Mouse (Mus musculus): ENCODE measurements around the gene Cryaa.

The Cryaa gene

DNA sequence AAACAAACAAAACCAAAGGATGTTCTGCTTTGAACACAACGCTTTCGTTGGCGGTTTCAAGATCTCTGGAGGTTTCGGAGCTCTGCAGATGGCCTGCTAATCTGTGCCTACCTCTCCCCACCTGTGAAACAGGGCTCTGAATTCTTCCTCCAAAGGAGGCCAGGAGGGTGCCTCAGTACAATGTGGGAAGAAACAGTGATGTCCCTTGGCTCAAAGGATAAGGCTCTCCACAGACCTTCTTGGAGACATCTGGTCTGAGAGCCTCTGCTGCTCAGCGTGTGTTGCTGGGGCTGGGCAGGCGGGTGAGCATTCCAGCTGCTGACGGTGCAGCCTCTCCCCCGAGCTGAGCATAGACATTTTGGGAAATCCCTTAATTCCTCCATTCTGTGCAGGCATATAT, at the start of gene Cryaa:
Gene Cryaa, plus strand, starts transcription at position 301 of the 400 bp plus-strand sequence.
- no peak for DNase-seq (ENCODE audit: extremely low spot score, low read depth, low spot score)

DNA sequence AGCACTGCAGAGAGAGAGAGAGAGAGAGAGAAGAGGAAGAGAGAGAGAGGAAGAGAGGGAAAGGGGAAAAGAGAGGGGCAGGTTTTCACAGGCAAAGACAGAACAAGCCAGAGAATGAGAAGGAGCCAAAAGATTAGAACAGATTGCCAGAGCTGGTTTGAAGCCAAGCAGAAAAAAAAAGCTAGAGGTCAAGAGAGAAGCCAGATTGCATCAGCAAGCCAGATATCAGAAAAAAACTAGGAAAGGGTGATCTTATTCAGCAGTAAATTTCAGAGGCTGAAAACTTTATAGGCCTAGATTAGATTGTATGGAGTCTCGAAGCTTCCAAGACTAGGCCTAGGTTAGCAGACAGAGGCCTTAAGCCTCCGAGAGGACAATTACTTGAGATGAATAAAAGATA, 49.6 kb upstream of the Cryaa start:
- no peak for DNase-seq (ENCODE audit: extremely low spot score, low read depth, low spot score)

DNA sequence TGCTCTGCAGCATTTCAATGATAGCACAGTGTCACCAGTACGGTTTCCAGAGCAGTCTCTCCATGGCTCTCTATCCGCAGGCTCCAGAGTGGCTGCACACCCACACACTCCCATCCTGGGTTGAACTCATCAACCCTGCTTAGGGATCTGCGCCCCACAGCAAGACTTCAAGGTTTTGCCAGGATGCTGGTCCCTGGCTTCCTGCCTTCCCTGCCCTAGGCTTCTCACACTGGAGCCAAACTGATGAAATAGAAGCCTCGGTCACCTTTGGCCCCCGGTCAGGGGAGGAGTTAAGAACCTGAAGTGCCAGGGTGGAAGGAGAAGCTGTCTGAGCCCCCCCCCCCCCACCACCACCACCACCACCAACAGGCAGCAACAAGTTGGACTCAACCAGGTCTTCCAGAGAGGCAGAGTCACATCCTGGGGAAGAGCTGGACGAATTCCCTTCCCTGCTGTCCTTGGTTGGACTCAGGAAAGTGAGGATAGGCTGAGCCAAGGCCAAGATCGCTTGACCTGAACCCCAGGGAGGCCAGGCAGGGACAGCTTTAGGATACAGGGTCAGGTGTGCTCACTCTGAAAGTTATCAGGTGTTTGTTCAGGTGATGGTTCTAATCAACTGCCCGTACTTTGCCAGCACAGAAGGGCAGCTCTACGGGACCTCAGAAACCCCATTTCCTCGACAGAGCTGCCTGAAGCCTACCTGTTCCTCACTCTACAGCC, 46.4 kb upstream of the Cryaa start:
- no peak for DNase-seq (ENCODE audit: extremely low spot score, low read depth, low spot score)

DNA sequence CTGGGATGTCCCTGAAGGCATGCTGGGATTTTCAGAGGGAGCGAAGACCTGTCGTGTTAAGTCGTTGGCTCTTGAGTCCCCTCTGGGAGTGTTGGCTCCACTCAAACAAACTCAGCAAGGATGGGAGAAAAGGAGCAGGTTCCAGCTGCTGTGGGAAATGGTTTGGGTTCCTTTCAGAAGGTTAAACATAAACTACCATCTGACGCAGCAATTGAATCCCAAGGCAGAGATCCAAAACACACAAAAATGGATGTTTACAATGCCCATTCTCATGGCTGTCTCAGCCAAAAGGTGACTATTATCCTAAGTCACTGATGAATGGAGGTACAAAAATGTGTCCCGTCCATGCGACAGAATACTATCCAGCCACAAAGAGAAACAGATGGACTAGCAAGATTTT, 44.6 kb upstream of the Cryaa start:
- DNase-seq (ENCODE audit: extremely low spot score, low read depth, low spot score) = no peak

DNA sequence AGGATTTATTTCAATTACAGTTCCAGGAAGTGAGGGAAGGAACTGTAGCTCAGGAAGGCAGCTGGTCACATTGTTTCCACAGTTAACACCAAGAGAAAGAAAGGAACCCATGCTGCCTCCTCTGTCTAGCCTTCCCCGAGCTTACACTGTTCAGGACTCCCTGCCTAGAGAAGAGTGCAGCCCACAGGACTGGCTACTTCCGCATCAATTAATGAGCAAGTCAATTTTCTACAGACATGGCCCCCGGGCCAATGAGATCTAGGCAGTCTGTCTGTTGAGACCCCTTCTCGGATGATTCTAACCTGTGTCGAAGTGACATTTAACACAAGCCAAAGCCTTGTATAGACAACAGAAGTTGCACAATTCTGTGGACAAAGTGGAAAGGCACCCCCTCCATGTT, 42.7 kb upstream of the Cryaa start:
- DNase-seq (ENCODE audit: extremely low spot score, low read depth, low spot score) = no peak

DNA sequence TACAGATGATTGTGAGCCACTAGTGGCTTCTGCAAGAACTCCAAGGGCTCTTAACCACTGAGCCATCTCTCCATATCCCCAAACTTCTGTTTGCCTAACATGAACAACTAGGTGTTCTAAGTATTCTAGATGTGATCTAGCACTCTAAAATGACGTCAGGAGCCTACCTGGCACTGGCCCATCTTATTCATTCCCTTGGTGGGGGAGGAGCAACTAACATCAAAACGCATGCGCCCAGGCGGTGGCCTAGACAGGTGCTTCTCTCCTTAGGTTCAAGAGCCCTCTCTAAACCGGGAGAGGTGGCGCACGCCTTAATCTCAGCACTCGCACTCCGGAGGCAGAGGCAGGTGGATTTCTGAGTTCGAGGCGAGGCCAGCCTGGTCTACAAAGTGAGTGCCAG, 41.8 kb upstream of the Cryaa start:
- DNase-seq (ENCODE audit: extremely low spot score, low read depth, low spot score) = no peak

DNA sequence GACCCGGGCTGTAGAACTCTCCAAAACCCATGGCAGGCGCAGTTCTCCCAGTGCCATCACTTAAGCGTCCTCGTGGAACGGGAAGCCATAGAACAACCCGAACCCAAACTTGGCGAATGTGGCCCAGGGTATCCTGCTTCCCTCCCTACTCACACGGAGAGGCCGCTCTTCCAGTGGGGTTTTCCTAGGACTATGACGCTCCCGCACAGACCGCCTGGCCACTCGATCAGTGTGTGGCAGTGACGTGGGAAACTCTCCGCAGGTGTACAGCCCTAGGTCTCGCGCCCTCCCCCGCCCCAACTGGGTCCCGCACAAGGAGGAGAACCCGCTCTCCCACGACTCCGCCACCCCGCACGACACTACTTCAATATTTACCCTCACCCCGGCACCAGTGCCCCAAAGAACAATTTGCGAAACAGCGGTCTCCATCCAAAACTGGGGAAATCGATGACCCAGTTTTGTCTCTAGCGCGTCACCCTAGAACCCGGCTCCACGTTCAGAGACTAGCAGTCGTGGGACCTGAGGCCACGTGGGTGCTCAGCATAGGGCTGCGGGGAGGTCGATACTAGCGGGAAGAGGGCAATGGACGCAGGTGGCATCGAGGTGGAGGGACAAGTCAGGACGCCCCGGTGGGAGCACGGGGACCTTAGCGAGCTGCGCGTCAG, 41.2 kb upstream of the Cryaa start:
- DNase-seq (ENCODE audit: extremely low spot score, low read depth, low spot score) = no peak

DNA sequence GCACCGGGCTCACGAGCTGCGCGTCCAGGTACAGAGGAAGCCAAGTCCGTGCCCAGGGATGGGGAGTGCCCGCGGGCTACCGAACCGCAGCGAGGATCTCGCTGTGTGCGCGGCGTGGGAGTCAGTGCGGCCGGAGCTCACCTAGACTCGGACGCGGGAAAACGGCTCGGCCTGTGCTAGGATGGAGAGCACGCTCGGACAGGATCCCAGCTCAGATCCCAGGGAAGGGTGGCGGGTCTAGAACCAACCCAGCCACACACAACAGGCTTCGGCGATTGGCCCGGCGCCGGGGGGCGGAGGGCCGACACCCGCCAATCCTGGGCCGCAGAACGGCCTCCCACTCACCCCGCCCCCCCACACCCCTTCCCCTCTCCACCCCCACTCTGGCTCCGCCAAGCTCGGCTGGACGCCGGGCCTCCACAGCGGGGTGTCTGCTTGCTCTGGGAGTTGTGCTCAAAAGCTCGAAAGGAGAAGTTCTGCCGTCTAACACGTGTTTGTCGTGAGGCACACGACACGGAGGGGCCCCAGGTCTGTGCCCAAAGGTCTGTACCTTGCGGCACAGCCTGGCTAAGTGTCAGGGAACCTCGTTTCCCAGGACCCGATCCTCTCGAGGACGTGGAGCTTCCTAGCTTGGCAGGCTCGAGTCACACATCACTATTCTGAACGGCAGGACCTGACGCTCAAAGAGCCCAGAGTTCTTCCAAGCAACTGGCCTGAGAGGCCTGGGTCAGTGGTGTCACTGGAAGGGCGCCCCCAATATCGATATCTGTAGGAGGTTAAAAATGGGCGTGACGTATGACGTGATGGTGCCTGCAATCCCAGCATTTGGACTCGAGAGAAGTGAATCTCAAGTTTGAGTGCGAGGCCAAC, 40.4 kb upstream of the Cryaa start, which contains the start of gene Cbs:
Gene Cbs, minus strand, starts transcription at position 297 of the 870 bp plus-strand sequence.
- no peak for DNase-seq (ENCODE audit: extremely low spot score, low read depth, low spot score)

DNA sequence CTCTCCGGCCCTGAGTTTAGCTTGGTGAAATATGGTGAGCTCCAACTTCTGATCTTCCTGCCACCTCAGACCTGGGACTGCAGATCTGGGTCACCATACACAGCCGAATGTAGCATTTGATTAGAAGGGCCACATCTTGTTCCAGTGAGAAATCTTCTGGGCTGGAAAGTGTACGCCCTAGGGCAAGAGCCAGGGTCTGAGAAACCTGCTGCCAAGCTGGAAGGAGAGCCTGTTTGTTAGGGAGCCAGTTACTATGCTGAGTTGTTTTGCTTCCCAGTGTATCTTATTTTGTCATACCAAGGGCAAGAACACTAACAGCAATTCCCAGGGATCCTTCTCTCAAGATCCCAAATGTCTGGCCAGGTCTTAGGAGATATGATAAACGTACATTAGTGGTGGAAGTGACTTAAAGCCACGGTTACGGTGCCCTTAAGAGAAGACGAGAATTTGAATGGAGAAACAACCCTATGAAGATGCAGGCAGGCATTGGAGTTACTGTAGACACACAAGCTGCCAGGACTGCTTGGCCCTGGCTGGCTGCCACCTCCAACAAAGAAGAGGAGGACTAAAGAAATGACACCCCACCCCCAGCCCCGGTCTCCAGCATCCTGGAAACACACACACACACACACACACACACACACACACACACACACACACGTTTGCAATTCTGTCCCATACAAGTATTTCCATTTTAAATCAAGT, 39.6 kb upstream of the Cryaa start:
- DNase-seq (ENCODE audit: extremely low spot score, low read depth, low spot score) = no peak

DNA sequence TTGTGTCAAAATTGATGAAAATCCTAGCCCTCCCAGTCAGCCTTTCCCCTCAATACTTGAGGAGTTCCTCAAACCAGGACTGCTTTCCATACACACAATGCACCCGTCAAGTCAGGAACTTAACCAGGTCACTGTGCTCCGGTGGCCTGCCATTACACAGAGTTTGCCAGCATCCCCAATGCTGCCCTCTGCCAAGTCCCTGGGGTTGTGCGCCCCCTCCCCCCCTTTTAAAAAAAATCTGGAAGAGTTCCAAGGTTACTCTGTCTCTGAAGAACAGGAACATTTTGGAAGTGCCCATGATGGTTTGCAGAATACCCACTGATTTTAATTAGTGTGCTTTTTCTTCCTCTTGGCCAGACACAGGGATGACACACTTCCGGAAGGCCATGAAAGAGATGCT, 38.0 kb upstream of the Cryaa start:
- DNase-seq (ENCODE audit: extremely low spot score, low read depth, low spot score) = no peak

DNA sequence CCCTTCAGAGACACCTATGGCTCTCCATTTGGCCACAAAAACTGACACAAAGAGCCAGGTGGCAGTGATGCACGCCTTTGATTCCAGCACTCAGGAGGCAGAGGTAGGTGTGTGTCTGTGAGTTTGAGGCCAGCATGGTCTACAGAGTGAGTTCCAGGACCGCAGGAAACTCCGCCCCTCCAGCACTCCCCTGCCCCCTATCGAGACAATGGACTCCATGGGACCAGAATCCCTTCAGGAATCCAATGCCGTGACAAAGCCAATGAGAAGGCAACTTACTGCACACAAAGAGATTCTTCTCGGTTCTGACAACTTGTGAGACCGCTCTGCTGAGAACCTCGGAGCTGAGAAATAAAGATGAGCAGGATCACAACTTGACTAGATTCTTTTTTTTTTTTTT, 35.3 kb upstream of the Cryaa start:
- no peak for DNase-seq (ENCODE audit: extremely low spot score, low read depth, low spot score)

DNA sequence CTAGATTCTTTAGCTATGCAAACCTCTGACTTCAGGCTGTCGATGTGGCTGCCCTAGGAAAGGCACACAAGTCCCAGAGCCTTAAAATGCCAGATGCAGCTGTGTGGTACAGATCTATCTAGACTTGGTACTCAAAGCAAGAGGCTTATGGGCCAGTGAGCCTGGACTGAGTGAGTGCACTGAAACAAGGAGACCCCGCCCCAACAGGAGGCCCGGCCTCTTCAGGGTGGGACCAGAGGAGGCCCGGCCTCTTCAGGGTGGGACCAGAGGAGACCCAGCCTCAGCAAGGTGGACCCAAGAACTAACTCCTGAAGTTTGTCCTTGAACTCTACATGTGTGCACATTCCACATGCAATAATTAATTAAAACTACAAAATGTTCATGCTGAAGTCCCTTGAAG, 34.7 kb upstream of the Cryaa start:
- DNase-seq (ENCODE audit: extremely low spot score, low read depth, low spot score) = no peak

DNA sequence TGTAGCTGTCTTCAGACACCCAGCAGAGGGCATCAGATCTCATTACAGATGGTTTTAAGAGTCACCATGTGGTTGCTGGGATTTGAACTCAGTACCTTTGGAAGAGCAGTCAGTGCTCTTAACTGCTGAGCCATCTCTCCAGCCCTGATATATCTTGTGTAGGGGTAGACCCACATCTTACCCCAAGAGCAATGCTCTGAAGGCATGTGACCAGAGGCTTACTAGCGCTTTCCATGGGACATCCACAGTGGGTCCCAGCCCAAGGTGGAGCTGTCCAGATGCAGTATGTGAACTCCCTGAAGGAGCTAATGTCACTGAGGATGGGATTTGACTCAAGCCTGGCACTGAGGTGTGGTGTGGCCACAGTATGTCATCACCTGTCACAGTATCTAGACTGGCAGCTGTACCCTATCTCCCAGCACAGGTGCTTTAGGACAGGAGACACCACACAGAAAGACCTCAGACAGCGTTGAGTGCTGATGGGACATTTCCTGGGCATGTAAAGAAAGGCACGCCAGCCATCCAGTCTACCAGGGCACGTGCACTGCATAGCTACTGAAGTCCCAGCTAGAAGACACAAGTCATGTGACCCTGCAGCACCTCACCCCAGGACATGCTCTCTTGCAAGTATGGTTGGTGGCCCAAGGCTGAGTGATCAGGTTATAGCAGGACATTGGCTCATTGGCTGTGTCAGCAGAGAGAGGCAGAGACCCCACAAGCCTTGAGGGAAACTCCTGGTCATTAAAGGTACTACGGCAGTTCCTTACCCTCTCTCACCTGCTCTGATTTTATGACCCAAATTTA, 31.2 kb upstream of the Cryaa start:
- no peak for DNase-seq (ENCODE audit: extremely low spot score, low read depth, low spot score)

DNA sequence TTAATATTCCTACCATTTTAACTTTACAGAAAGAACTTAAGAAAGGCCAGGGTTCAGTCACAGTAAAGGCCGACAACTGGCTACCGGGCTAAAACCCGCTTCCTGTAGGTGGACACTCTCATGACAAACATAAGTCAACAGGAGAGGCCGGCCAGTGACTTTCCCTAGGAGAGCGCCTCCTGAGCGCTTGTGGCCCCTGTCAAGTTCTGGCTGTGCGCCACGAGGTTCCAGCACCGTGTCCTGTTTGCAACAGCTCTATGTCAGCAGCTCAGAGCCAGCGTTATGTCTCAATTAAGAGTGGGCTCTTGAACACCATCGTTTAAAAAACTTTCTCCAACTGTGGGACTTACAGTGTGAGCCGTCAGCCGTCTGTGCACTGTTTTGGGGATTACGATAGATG, 25.5 kb upstream of the Cryaa start:
- DNase-seq (ENCODE audit: extremely low spot score, low read depth, low spot score) = no peak

DNA sequence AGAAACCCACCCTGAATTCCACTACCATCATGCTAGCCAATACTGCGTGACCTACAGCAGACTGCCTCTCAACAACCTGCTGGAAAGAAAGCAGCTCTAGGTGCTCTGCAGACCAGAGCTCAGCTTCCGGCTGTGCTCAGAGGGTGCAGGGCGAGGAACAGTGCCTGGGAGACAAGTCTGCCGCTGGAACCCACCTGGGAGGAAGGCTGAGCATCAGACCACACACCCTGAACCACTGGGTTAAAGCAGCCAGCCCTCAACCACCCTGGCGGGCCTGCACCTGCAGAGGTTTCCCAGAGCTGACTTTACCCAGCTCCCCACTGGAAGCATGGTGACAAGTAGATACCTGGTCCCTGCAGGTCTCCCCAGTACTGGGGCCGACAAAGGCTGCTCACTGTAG, 24.3 kb upstream of the Cryaa start:
- no peak for DNase-seq (ENCODE audit: extremely low spot score, low read depth, low spot score)

DNA sequence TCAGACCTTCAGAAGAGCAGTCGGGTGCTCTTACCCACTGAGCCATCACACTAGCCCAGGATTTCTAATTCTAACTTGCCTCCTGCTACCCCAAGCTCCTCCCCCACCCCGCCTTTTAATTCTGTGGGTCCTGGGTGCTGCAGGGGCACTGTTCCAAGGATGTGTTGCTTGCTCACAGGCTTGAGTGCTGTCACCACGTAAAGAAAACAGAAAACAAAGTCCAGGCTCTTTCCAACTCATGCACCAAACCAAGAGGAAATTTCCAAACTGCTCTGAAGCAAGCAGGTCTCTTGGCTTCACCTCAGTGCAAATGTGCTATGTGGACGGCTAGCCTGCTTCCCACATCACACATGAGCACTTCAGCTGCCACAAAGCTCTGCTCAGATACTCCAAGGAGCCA, 22.2 kb upstream of the Cryaa start:
- DNase-seq (ENCODE audit: extremely low spot score, low read depth, low spot score) = no peak

DNA sequence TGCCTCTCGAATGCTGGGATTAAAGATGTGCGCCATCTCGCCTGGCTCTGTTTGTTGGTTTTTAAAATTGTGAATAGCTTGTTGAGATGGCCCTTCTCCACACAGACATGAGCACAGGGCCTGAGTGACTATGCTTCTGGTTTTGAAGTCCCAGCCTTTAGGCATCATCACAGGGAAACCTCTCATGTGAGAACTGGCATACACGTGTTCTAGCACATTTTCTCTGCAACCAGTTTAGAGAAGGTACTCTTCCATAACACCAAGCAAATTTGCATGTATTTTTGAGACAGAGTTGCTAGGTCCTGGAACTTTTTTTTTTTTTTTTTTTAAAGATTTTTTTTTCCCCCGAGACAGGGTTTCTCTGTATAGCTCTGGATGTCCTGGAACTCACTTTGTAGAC, 20.9 kb upstream of the Cryaa start:
- no peak for DNase-seq (ENCODE audit: extremely low spot score, low read depth, low spot score)

DNA sequence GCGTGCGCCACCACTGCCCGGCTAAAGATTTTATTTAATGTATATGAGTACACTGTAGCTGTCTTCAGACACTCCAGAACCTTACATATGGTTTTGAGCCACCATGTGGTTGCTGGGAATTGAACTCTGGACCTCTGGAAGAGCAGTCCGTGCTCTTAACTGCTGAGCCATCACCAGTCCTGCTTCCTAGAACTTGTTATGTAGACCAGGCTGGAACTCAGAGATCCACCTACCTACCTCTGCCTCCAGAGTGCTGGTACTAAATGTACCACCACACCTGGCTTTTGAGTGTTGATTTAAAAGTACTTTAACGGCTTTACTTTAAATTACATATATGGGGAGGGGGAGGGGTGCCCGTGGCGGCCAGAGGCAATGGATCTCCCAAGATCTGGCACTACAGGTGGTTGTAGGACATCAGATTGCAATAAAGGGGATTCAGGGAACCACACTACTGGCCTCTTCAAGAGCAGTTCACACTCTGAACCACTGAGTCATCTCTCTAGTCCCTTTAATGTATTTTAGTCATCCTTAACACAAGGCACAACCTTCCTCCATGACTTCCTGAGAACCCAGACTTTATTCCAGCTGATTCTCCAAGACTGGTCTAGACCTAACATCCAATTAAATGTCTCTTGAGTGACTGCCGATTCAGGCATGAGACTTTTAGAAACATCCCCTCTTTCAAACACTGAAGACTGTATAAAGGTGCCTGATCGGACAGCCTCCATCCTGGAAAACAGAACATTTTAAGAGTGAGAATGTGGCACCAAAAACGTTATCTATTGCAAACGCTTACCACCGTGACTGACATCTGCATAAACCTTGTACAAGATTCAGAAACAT, 20.2 kb upstream of the Cryaa start:
- DNase-seq (ENCODE audit: extremely low spot score, low read depth, low spot score) = no peak

DNA sequence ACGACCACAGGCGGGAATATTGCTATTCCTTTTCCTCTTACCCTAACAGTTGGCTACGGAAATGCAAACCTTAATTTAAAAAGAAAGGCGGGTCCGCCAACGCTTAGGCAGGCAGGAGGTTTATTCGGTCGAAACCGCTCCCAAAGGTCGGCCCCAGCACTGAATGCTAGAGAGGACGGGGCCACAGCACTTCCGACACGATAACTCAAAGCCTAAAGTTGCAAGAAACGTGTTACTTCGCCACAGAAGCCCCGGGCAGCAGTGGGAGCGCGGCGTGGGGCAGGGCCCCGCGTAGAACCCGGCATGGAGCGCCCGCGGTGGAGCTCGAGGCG, 19.5 kb upstream of the Cryaa start:
- DNase-seq (ENCODE audit: extremely low spot score, low read depth, low spot score) = no peak
